Mouse (Mus musculus): ENCODE data around the gene Tmem116.
A peak's percentile ranks its signal among the peaks of the same experiment; 100 is the strongest.

Gene Tmem116

DNA sequence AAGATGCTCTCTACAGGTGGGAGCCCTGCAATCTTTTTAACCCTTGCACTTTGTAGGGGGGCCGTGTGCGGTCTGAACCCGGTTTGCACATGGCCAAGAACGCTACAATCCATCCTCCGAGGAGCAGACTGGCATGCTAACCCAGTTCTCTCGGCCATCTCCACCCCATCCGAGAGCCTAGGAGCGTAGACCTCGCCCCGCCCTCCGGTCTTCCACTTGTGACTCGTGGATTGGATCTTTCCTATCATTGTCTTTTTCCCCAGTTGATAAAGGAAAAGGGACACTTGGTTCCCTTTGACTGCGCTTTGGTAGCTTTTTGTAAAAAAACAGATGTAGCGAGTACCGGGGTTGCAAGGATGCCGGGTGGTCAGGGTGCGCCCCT is at the start of gene Tmem116:
TSS of gene Tmem116 (plus strand) at position 250 of the 382 bp plus-strand sequence.
- peak; percentile 39 to 40 for DNase-seq

DNA sequence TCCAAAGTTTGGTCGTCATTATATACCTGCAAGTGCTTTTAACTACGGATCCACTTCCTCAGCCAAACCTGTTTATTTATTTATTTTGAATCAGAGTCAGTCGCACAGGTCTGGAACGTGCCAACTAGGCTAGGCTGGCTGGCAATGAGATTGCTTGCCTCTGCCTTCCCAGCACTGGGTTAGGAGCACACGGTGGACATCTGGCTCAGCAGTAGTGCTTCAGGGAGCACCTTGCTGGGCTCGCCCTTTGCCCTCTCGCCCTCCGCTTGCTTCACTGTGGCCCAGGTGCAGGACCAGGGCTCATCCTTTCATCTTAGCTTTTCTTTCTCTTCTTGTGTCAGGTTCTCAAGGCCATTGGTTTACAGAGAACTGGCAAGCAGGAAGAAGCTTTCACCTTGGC is 43.8 kb upstream of the Tmem116 start:
- peak; percentile 45 to 48 for DNase-seq

DNA sequence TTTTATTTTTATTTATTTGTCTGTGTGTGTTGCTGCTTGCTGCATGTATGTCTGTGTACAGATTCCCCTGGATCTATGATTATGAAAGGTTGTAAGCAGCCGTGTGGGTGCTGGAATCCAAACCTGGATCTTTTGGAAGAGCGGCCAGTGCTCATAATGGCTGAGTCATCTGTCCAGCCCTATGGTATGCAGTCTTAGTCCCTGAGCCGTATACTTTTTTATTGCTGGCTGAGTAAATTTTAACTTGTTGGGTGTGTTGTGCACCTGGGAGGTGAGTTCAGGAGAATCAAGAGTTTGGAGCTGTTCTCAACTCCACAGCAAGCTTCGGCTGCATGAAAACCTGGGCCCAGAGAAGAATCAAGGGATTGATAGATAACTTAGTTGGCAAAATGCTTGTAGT is 40.7 kb upstream of the Tmem116 start:
- DNase-seq, result no peak

DNA sequence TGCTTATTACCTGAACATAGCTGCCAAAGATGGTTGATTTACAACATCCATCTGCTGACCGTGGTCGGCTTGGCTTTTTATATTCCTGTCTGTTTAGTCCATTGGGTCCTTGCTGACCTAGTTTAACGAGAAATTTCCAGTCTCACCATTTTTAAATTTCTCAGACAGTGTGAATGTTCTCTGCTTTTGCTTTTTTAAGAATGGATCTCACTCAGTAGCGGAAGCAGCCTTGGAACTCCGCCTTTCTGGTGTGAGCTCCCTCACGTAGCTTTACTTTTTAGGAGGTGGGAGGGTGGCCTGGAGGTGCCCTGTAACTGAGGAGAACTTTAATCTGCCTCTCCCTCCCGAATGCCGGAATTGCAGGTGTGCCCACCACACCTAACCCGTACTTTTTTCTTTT is 31.0 kb upstream of the Tmem116 start:
- no peak for DNase-seq

DNA sequence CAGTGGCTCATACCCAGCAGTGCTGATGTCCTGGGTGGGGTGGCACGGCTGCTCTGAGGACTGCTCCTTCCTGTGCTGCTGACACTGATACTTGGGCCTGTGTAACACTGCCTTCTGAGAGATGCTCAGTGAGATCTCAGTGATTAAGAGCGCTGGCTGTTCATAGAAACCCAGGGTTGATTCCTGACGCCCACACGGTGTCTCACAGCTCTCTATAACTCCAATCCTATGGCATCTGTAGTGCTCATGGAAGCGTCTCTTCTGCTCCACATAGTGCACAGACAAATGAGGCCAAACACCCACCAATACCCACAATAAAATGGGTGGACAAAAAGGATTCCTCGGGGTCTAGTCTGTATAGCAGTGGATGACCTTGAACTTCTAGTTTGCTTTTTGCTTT is 28.9 kb upstream of the Tmem116 start:
- no peak for DNase-seq

DNA sequence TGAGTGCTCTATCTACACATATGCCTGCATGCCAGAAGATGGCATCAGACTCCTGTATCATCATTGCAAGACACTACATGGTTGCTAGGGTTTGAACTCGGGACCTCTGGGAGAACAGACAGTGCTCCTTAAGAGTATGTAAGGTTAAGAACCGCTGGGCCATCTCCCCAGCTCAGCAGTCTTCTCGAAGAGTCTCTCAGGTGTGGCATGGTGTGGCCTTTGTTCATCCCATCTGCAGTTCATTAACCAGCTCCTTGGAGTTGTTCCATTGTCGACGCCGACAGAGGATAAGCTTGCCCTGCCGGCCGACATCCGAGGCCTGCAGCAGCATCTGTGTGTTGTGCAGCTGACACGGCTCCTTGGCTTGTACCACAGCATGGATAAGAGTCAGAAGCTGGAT is 28.4 kb upstream of the Tmem116 start:
- peak; percentile 87 to 88 for DNase-seq

DNA sequence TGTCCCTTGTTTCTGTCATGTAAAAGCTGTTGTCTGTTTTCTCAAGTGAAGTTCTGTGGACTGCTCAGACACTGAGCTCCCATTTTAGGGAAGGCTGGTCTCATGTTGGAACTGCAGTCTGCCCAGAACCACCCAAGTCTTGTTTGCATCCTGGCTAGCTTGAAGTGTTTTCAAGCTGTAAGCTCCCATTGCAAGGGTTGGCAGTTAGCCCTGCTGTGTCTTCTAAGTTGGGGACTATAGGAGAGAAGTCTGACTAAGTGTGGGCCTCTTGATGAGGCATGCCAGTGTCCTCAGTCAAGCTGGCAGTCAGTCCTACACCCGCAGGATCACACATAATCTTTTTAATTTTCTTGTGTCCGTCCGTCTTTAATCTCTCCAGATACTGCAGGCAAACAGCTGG is 22.7 kb upstream of the Tmem116 start:
- DNase-seq, result no peak

DNA sequence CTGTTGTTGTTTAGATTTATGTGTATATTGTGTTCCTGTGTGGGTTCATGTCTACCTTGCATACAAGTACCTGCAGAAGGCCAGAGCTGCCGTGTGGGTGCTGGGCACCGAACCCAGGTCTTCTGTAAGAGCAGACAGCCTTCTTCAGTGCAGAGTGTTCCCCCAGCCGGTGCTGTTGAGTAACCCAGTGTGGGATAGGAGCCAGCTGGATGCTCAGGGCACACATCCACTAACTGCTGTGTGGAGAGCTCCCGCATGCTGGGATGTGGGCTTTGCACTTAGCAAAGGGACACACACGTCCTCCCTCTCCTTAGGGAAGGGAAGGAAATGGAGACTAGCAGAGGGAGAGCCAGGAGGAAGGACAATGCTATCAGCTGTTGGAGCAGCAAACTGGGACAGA is 13.6 kb upstream of the Tmem116 start:
- DNase-seq, result no peak

DNA sequence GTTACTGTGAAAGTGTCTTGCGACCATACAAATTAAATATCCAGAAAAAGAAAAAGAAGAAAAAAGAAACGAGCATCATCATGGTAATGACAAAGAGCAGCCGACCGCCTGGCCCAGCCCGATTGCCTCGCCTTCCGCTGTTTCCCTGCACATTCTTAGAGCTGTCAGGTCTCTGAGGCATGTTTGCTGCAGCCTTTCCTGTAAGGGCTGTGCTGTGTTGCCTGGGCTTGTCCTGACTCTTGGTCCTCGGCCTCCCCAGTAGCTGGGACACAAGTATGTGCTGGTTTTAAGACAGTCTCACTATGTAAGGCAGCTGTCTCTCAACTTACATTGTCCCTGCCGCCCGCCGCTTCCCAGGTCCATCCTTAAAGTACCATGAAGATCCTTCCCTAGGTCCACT is 12.9 kb upstream of the Tmem116 start:
- DNase-seq, result no peak

DNA sequence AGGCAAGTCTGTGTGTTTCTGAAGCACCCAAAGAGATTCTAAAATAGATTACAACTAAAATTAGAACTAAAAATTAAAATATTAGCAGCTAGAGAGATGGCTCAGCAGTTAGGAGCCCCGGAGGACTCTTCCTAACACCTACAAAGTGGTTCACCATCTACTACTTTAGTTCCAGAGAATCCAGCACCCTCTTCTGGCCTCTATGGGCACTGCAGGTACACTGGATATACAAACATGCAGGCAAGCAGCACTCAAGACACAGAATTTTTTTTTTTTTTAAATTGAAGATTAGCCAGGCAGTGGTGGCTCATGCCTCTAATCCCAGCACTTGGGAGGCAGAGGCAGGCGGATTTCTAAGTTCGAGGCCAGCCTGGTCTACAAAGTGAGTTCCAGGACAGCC is 8.1 kb upstream of the Tmem116 start:
- DNase-seq, result peak; percentile 39 to 77

DNA sequence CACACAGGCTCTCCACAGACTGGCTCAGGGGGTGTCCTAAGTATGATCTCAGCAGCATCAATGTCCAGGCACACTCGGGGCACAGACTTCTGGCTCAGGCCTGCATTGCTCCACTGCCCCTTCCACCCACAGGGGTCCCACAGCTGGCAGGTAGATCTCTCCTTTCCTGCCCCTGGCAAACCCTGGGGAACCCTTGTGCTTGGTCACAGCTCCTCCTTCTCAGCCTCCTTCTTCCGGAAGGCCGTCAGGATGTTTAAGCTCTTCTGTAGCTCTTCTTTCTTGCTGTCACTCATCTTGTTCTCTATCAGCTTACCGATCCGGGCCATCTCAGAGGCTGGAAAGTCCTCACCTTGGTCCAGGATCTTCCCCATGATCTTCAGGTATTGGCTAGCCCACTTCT is 6.8 kb upstream of the Tmem116 start:
- DNase-seq, result no peak

DNA sequence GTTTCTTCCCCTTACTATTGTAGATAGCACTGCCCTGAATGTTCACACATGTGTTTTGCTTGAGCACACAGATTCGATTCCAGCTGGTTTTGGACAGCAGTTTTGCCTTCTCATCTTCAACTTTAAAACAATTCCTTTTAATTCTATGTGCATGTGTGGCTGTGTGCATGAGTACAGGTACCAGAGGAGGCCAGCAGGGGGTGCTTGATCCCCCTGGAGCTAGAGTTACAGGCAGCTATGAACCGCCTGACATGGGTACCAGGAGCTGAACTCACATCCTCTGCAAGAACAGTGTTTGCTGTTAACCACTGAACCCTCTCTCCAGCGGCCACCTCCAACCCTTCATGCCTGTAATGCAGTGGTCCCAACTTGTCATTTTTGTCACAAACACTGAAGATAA is 3.2 kb upstream of the Tmem116 start:
- DNase-seq, result no peak

DNA sequence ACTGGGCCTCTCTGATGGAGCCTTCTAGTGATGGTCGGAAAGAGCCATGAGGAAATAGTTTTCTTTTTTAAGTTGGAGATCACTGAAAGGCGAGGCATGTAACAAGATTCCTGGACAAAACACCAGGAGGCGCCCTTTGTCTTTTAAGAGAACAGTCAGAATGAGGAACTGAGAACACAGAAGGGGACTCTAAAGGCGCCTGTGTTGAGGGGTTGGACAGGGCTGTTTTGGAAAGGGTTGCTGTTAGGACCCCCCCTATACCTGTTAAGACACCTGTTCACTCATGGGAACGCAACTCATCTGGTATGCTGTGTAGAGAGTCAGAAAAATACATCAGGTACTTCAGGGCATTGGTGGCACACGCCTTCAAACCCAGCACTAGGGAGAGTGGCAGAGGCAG is 1.7 kb upstream of the Tmem116 start:
- peak; percentile 41 to 65 for DNase-seq

DNA sequence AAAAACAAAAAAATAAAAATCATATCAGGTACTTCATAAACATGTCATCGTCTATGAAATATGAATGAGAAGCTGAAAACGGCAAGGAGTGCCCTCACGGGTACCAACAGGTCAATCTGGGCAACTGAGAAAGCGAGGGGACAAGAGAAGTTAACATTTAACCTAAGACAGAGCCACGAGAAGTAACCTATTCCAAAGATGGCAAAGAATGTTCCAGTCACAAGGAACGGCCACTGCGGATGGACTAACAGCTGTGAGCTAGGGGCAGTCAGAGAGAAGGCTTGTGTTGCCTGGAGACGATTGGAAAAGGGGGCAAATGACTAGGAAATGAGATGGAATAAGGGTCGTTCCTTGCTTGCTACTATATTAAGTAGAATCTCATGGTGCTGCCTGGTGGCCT is 1.2 kb upstream of the Tmem116 start:
- DNase-seq, result peak; percentile 58 to 59

DNA sequence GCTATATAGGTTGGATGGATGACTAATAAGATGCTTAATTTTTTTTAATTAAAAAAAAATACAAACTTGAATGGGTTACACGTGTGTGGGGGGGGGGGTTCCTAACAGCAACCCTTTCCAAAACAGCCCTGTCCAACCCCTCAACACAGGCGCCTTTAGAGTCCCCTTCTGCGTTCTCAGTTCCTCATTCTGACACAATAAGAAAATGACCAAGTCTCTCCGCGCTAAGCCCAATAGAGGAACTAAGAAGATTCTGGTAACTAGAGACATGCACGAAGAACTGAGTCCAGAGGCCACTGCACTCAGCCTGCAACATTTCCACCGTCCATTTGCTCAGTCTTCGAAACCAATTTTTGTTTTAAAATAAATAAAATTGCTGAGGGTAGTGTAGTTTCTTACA is 490 bp upstream of the Tmem116 start:
- DNase-seq, result no peak

DNA sequence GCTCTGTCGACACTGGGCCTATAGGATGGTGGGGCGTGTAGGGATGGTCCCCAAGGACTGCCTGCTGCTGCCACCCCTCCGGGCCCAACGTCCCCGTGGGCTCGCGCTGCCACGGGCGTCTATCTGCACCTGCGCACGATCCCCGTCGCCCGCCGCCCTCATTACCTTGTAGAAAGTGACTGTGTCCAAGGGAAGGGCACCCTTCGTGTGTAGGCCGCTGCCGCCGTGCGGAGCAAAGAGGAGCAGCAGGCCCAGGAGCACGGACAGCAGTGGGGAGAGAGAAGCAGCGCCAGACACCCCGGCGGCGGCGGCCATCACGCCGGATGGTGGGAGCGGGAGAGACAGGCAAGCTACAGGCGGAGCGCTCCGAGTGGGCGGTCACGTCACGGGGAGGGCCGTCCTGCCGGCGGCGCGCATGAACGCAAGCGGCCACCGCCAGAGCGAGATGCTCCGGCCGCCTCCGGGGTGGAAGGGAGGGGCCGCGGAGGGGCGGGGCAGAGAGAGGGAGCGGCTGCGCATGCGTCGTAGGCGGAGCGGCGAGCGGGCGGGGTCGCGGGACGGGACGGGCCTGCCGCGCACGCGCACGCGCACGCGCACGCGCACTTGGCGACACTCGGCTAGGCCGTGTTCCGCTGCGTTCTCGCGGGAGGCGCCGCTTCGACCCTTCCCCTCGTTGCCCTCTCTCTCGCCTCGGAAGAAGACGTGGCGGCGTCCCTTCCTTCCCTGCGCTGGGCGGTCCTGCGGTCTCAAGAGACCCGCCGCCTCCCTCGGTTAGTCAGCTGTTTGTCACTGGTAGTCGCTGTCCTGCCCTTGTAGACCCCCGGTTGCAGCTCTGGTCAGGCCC is 555 bp downstream of the Tmem116 start, which contains the start of gene Erp29:
TSS of gene Erp29 (minus strand) at position 481 of the 844 bp plus-strand sequence.
- peak; percentile 96 to 97 for DNase-seq

DNA sequence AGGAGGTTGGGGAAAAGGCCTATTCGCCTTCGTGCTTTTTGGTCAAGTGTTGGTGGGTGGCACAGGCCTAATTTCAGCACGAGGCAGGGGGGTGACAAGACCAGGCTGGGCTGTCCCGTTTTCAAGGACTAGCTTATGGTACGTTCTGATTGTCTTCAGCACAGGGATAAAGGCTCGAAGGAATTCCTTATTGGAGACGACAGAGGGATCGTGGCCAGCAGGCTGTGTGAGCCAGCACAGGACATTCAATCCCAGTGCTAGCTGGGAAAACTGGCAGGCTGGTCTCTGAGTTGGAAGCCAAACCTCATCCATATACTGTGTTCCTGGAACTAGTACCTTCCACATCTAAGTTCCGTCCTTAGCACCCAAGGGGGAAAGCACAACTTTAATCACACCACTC is 1.2 kb downstream of the Tmem116 start:
- DNase-seq, result no peak

DNA sequence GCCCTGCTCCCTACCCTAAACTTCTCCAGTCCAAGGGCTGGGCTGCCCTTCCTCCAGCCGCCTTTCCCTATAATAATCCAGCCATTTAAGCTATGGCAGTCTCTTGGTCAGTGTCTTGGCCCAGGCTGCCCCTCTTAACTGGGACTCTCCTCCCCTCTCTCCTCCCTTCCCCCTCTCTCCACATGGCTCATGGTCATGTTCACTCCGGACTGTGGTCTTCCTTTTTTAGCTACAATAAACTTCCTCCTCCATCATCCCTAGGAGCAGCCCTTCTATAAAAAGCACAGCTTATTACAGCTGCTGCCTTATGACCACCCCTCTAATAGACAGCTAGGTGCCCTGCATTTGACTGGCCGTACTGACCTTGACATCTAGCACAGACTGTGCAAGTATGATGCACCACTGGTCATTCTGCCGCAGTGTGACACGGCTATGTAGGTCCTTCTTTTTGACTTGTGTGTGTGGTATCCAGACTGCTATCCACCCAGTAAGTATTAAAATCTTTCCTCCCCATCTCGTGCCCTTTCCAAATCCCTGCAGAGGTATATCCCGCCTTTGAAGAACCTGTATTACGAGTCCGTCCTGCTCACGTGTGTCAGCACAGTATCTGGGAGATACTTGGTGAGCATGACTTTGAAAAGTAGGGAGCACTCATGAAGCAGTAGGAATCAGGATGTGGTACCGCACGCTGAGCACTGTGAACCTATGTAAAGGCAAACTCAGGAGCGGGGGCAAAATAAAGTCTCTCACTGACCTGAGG is 2.2 kb downstream of the Tmem116 start:
- no peak for DNase-seq

DNA sequence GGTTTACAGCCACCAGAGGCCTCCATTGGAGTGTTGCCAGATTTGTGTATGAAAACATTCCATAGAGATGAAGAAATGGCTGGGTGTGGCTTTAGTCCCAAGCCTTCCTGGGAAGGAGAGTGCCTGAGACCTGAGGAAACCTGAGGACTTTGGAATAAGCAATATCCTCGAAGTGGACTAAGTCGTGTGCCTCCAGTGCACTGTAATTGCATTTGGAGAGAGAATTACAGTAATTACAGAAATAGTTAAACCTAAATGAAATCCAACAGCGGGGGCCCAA is 2.8 kb downstream of the Tmem116 start:
- DNase-seq, result no peak

DNA sequence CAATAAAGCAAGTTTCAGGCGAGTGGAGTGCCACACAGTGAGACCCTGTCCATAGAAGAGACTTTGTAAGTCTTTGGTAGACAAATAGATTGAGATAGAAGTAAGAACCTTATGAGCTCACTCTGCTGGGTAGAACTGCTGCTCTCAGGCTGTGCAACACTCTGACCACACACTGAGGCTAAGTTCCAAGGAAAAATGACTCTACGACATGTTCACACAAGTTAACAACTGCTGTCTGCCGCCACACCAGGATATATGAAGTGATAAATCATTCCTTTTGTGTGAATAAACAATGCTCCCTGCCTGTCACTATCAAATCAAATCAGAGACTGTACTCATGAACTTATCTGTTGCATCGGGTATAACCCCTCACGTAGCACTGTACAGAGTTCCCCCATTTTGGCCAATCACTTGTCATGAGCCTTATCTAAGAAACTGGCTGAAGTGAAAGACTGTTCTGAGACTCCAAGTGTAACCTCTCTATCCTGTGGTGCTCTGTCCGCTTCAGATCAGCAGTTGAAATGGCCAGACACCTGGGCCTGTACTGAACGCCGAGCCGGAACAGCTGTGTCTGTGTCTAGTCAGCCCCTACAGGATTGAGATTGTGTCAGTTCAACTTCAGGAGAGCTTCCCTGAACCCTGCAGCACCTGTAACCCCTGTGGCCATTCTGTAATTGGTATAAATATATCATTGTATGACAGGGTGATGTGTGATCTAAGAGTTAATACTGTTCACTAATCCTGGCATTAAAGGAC is 4.0 kb downstream of the Tmem116 start:
- no peak for DNase-seq

DNA sequence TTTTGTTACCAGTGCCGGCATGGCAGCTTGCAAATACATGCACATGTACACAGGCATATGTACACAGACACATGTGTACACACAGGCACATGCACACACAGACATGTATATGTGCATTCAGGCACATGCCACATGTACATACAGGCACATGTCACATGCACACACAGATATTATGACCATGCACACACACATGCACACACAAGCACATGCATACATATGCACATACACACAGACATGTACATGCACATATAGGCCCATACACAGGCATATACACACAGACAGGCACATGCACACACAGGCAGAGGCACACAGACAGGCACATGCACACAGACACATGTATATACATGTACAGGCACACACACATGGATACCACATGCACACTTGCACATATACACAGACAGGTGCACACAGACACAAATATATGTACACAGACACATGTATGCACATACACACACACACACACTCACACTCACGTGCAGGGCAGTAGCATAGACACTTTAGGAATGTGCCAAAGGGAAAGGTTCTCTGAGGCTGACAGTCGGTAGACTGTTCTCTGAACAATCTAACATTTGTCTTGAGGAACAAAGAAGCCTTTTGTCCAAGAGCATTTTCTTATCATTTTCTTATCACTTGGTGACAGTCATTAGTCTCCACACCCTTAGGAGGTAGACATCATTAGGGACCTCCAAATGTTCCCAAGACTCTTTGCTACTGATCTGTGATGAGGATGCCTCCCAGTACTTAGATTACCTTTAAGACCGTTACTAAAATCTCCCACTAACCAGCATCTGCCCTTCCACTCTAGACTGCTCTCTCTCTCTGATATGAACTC is 9.9 kb downstream of the Tmem116 start:
- DNase-seq, result no peak

DNA sequence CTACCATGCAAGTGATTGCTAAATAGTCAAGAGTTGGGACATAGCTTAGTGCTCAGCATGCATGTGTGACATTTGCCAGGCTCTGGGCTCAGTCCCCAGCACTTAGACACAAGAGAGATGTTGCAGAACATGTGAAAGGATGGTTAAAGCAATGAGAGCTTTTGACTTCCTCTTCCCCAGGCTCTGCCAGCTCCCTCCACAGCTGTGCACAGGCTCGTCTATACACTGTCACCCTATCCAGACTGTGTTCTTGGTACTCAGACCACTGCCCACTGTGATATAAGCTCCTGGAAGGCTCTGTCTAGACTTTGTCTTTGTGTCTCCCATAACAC is 10.4 kb downstream of the Tmem116 start:
- no peak for DNase-seq

DNA sequence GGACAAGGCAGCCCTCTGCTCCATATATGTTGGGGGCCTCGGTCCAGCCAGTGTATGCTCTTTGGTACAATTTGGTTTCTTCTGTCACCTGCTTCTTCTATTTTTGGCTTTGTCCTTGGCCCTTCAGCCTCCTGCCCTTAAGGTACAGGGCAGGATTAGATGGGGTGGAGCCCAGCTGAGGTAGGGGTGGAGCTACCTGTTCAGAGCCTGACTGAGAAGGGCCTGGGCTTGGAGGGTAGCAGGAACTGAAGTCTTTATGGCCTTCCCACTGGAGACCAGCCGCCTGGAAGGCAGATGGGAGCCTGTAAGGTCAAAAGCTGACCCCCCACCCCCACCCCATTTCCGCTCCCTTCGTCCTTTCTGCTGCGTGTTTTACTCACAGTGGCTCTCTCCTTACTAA is 11.3 kb downstream of the Tmem116 start:
- peak; percentile 77 to 84 for DNase-seq
